Mouse (Mus musculus): Measurements from ENCODE around the gene Txndc12. TPM values are rescaled to one million over a fixed set of nuclear protein-coding genes. Genes with fewer than 3 reads are reported as not detected.
A peak's percentile ranks its signal among the peaks of the same experiment; 100 is the strongest.

Gene Txndc12
- polyA plus RNA-seq, 1 experiment from 2014 or later, result 93.1 TPM

DNA sequence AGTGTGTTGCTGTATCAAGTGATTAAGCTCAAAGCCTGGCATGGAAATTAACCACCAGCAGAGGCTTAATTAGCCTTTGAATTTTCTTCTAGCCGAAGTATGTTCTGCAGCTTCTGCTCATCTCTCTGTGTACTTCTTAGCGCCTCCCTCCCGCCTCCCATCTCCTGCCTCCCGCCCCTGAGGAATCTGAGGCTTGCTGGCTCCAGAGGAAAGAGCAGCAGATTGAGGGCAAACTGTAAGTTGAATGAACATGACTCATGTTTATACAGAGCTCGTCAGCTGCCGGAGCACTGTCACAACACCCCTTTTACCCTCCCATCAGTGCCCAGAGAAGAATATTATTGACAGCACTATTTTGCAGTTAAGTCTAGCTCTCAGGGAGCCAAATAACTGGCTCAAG, 71.5 kb downstream of the Txndc12 start:
- WGBS, result 13% methylated on average over 6 of the region's 6 CpGs
- Histone ChIP-seq H3K4me2 (replicated peaks; ENCODE audit: low read depth, low read length) (no peak overlapping the region), H3K4me3 (ENCODE audit: low read depth, low read length) (no peak overlapping the region), H3K9ac (replicated peaks; ENCODE audit: low read depth) (no peak overlapping the region), H3K36me3 (ENCODE audit: insufficient read depth, low read length) (no peaks in the 10 kb centered on the region), H3K4me1 (ENCODE audit: insufficient read depth, low read depth, low read length) (no peaks in the 10 kb centered on the region), H3K27me3 (replicated peaks; ENCODE audit: insufficient read depth, low read length) (no peaks in the 10 kb centered on the region), H3K27ac (ENCODE audit: low read length) (no peak overlapping the region), H3K9me3 (ENCODE audit: low read length) (no peaks in the 10 kb centered on the region)
- DNase-seq (ENCODE audit: low spot score) (peak; percentile 26), ATAC-seq (no peak; the same call in 1 of the 2 replicates)
- TF ChIP-seq EP300 (IDR thresholded peaks at IDR 0.05) (no peak), CTCF (IDR thresholded peaks at IDR 0.05) (no peak)

DNA sequence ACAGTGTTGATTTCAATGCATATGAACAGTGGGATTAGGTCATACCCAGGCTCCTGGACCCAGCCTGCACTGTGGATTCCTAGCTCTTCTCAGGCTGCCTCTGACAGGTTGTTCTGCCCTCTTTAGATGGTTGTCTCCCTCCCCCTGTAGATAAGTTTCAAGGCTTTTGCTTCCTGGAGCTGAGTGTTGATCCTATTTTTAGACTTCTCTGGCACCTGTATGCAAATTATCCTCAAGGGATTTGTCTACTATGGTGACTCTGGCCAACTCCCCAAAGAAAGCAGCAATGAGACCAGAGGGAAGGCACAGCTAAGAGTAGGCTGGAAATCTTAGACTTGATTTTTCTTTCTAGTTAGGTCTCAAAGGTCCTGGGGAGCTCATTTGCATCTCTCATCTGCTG, 73.1 kb downstream of the Txndc12 start:
- Histone ChIP-seq H3K4me1 (ENCODE audit: insufficient read depth, low read depth, low read length) (no peaks in the 10 kb centered on the region), H3K4me2 (replicated peaks; ENCODE audit: low read depth, low read length) (no peak overlapping the region), H3K9ac (replicated peaks; ENCODE audit: low read depth) (no peak overlapping the region), H3K27me3 (replicated peaks; ENCODE audit: insufficient read depth, low read length) (no peaks in the 10 kb centered on the region), H3K36me3 (ENCODE audit: insufficient read depth, low read length) (no peaks in the 10 kb centered on the region), H3K27ac (ENCODE audit: low read length) (no peak overlapping the region), H3K9me3 (ENCODE audit: low read length) (no peaks in the 10 kb centered on the region), H3K4me3 (ENCODE audit: low read depth, low read length) (no peak overlapping the region)
- DNase-seq (ENCODE audit: low spot score) (peak; percentile 24), ATAC-seq (no peak)
- TF ChIP-seq CTCF (IDR thresholded peaks at IDR 0.05), result no peak
- TF ChIP-seq EP300 (IDR thresholded peaks at IDR 0.05), result no peak

GRCm38 (mm10) chr4:108909872-108910425, 75.5 kb downstream of the Txndc12 start:
- Histone ChIP-seq H3K4me1 (ENCODE audit: insufficient read depth, low read depth, low read length) (peaks cover 3% of the 10 kb centered on the region; the same call in 1 of the 2 replicates), H3K9ac (replicated peaks; ENCODE audit: low read depth) (no peak overlapping the region), H3K9me3 (ENCODE audit: low read length) (no peaks in the 10 kb centered on the region), H3K27ac (ENCODE audit: low read length) (no peak overlapping the region), H3K36me3 (ENCODE audit: insufficient read depth, low read length) (no peaks in the 10 kb centered on the region), H3K4me3 (ENCODE audit: low read depth, low read length) (no peak overlapping the region), H3K27me3 (replicated peaks; ENCODE audit: insufficient read depth, low read length) (no peaks in the 10 kb centered on the region), H3K4me2 (replicated peaks; ENCODE audit: low read depth, low read length) (no peak overlapping the region)
- no peak for DNase-seq (ENCODE audit: low spot score)
- 45% methylated on average over 8 of the region's 8 CpGs for WGBS
- TF ChIP-seq EP300 (IDR thresholded peaks at IDR 0.05) (no peak), CTCF (IDR thresholded peaks at IDR 0.05) (no peak)
- ATAC-seq, result no peak

Other genes starting within 250 kb of the Txndc12 start
- gene Cc2d1b, start 214.7 kb upstream of the Txndc12 start, polyA plus RNA-seq (2015; fragmentation: Nextera tagmentation; extraction: Ambion mirVana), result 21.3 and 22.4 TPM in 2 replicates
- gene 3110021N24Rik, start 115.0 kb upstream of the Txndc12 start, polyA plus RNA-seq (2015; fragmentation: Nextera tagmentation; extraction: Ambion mirVana), result 1.5 and 1.6 TPM in 2 replicates
- 4.0 and 4.7 TPM in 2 replicates for gene Zfyve9, start 53.8 kb upstream of the Txndc12 start, polyA plus RNA-seq (2015; fragmentation: Nextera tagmentation; extraction: Ambion mirVana)
- 106 and 111 TPM in 2 replicates for gene Btf3l4, start 987 bp upstream of the Txndc12 start, polyA plus RNA-seq (2015; fragmentation: Nextera tagmentation; extraction: Ambion mirVana)
- gene Kti12, start 13.2 kb downstream of the Txndc12 start, polyA plus RNA-seq (2015; fragmentation: Nextera tagmentation; extraction: Ambion mirVana), result 26.6 and 27.8 TPM in 2 replicates
- 1.7 and 1.9 TPM in 2 replicates for gene A730015C16Rik, start 14.0 kb downstream of the Txndc12 start, polyA plus RNA-seq (2015; fragmentation: Nextera tagmentation; extraction: Ambion mirVana)
- gene Rab3b, start 44.5 kb downstream of the Txndc12 start, polyA plus RNA-seq (2015; fragmentation: Nextera tagmentation; extraction: Ambion mirVana), result 3.0 and 3.2 TPM in 2 replicates
- gene Nrd1, start 166.1 kb downstream of the Txndc12 start, polyA plus RNA-seq (2015; fragmentation: Nextera tagmentation; extraction: Ambion mirVana), result 29.3 and 36.9 TPM in 2 replicates

Data from lung, postnatal 0 days (tissue).